Mouse (Mus musculus): Measurements from ENCODE around the gene 3110040M04Rik.

The 3110040M04Rik gene

DNA sequence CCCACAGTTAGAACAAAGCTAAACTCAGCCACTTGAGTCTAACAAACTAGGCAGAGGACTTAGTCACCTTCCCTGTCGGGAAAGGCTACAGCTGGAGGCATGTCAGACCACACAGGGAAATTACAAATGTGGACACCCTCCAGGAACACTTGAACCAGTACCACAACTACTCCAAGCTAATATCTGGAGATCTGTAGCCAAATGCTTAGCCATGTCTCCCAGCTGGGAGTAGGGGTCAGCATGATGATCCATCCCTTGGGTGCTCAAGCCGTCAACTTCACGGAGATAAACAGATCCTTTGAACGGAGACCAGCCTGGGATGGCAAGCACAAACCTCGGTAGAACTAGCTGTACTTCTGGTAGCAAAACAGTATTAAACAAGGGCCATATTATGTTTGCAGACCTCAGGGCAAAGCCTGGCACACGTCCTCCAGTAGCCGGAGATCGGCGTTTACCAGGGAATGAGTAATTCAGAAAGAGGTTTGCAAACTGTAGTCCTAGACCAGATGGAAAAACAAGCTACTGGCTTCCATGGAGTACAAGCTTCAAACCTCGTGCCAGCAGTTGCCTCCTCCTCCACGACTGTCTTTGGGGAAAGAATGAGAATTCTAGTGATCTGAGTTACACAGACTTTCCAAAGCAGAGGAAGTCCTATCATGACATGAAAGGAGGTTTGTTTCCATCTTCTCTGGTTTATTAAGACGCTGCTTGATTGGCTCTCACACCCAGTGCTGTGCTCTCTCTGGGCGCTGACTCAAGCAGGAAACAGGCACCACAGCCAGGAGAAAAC, 32.4 kb downstream of the 3110040M04Rik start:
- no peak for DNase-seq

DNA sequence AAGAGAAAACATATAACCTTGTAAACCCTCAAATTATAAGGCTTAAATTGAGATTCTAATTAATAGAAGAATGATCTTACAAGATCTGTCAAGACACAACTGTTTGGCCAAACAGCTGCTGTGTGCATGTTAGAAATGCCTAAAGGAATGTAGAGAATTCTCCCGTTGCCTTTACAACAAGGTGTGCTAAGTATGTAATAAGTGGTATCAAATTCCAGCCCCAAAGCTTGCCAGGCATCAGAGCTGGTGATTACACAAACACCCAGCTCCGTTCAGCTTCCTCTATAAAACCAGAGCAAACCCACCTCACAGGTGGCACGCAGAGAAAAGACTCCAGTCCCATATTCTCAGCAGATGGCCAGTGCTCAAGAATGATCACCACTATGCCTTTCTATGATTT, 33.9 kb downstream of the 3110040M04Rik start:
- DNase-seq: no peak

DNA sequence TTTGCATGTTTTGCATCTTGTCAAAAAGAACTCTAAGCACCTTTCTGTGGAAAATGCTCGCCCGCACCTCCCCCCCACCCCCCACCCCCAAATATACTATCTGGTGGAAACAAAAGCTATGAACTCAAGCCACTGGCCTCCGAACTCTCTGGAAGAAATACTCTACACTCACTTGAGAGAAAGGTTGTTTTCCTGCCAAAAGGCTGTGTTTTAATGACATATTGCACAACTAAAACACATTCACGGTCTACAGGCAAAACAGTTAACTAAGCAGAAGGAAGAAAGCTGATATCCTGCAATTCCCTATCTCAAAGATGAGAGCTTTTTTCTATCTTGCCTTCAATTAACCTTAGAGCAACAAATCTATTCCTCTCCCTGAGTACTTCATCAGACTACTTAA, 39.4 kb downstream of the 3110040M04Rik start:
- DNase-seq: no peak

DNA sequence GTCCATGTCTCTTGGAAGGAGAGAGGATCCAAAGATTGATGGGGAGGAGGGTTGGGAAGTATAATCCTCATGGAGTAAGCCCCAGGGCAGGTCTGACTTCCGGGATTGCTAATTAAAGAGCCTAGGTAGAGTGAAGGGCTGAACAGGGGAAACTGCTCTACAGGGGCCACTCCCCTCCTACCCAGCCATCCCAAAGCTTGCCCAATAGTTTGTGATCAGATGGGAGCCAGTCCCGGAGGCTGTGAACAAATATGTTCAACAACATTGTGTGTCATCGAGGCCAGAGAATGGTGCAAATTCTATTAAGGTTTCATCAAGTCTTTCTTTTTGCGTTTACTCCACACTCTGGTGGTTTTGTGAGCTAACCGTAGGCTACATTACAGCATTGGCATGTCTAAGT, 40.1 kb downstream of the 3110040M04Rik start:
- DNase-seq: no peak

DNA sequence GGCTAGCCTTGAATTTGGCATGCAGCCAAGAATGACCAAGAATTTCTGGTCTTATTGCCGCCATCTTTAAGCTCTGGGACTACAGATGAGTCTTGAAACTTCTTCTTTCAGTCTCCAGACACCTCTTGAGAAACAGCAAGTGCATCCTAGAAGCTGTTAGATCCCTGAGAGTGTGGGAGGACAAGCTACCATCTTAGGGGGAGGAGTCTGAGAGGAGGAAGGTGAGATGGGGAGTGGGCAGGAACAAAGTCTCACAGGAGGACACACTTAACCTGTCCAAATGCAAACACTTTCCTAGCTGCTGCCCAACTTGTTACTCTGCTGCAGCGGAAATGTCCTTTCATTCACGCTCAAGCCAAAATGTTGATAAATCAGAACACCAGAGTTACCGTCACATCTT, 40.8 kb downstream of the 3110040M04Rik start:
- no peak for DNase-seq

DNA sequence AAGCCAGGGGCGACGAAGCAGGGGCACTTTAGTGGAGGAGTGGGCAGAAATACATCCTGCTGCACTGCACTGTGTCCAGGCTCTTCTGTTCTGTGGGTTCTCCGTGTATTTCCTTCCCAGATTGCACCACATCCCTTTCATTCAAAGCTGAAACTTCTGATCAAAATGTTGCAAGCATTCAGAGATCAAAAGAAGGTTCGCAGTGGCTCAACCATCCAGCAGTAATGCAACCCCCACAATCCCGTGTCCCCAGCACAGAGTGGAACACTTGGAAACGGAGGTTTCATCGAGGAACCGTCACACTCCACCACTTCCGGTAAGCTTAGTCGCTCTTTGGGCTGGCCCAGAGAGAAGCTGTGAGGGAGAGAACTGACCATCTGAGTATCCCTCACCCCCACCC, 41.2 kb downstream of the 3110040M04Rik start:
- no peak for DNase-seq

DNA sequence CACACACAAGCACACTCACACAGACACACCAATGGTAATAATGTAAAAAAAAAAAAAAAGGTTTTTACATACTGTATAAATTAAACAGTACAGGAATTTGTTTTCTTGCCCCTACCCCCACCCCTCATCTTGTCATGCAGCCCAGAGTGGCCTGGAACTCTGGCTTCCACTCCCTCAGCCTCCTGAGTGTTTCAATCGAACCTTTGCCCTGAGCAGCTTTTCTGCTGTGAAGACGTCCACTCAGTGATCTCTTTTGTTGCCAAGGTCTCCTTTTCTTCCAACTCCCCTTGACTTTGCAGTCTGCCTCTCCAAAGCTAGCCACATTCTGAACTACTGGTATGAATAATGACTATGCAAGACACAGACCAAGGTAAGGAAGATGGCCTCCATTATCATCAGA, 41.9 kb downstream of the 3110040M04Rik start:
- DNase-seq: no peak

DNA sequence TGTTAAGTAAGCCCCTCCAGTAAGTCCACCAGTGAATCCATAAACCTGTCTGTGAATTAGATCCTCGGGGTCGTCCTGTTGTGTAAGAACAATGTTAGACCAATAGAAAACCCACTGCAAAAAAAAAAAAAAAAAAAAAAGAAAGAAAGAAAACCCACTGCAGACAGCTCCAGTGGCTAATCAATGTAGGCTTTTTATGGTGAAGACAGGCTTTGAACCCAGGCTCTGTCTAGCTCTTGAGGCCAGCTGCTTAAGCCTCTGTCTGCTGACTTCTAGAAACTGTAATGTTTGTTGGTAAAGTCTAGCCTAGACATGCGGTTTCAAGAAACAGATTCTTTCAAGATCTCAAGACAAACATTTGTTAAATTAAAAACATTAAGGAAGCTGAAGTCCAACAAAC, 46.2 kb downstream of the 3110040M04Rik start:
- no peak for DNase-seq

DNA sequence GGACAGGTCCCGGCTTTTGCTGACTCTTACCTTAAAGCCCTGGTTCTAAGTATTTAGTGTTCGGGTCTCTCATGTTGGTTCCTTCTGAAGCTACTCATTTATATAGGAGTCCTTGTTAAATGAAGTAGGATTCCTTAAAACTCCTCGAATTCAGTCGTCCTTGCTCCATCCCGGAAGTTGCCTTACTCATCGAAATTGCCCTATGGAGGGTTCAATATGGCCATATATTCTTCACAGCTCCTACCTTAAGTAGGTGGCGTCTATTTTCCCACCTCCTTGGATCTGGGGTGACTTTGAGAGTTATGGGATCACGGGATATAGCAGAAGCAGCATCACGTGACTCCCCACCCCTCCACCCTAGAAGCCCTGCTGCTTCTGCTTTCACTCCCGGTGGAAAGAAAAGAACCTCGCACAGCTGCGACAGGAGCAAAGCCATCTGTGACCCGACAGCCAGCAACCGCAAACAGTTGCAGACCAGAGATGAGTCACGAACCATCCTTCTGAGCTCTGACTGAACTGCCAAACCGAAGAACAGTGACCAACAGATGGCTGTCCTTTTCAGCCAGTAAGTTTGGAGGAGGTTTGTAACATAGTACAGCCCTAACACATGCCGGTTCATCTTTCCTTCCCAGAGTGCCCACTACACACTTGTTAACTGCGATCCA, 46.7 kb downstream of the 3110040M04Rik start:
- DNase-seq: peak; percentile 35

DNA sequence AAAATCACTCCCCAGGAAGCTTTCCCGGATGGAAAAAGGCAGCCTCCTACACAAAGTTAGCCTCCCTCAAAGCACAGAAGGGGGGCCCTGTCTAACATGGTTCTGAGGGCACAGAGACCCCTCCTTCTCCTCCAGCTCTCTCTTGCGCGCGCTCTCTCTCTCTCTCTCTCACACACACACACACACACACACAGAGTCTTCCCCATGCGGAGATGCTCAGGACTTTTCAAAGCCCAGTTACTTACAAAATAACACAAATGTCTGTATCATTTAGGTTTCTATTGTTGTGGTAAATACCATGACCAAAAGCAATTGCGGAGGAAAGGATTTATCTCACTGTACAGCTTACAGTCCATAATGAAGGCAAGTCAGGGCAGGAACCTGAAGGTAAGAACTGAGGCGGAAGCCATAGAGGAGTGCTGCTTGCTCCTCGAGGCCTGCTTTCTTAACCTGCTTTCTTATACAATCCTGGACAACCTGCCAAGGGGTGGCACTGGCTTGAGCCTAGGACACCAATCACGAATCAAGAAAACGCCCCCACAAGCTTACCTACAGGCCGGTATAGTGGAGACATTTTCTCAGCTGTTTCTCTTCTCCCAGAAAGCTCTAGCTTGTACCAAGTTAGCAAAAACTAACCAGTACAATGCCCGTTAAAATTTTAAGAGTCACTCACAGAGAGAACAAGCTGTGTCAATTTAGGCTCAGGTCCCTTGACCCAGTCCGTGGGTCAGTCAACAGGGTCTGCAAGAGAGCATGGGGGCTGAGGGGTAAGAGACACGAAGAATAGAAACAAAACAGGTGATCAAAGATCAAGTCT, 47.5 kb downstream of the 3110040M04Rik start:
- DNase-seq: peak; percentile 15
